Mouse (Mus musculus) thymus, adult 2 months (tissue): ENCODE measurements around the gene Rnps1. TPM values are rescaled to one million over a fixed set of nuclear protein-coding genes. Genes with fewer than 3 reads are reported as not detected.
A peak's percentile ranks its signal among the peaks of the same experiment; 100 is the strongest.

Experiments used
- DNase-seq: peaks from one replicate; pipeline ENCODE4 v3.0.0; 2021
- H3K27ac ChIP-seq: fragments of 200-500 bp; 2 replicates; pipeline ENCODE4 v1.5.1; 2012; ENCODE audit warnings: low read length, control low read depth; ENCODE audit not compliant: control insufficient read depth, insufficient read depth
- H3K27me3 ChIP-seq: fragments of 200-500 bp; 2 replicates; pipeline ENCODE4 v1.6.1; 2012; ENCODE audit warnings: mild to moderate bottlenecking, low read length, moderate library complexity, mixed read lengths; ENCODE audit not compliant: control insufficient read depth, insufficient read depth
- H3K36me3 ChIP-seq: fragments of 200-500 bp; 2 replicates; pipeline ENCODE4 v1.6.1; 2012; ENCODE audit warnings: mild to moderate bottlenecking, low read length, moderate library complexity; ENCODE audit not compliant: control insufficient read depth, insufficient read depth
- H3K4me1 ChIP-seq: fragments of 200-500 bp; replicated peaks from 2 replicates; pipeline ENCODE4 v1.6.1; 2012; ENCODE audit warnings: low read length; ENCODE audit not compliant: control insufficient read depth, insufficient read depth
- H3K4me3 ChIP-seq: fragments of 200-500 bp; 2 replicates; pipeline ENCODE4 v1.5.1; 2012; ENCODE audit warnings: mild to moderate bottlenecking, low read length, control low read depth, moderate library complexity; ENCODE audit not compliant: control insufficient read depth, insufficient read depth
- CTCF ChIP-seq: fragments of 200-500 bp; IDR thresholded peaks from 2 replicates; pipeline ENCODE4 v1.5.1; 2012; ENCODE audit warnings: mild to moderate bottlenecking, control low read depth, low read length, moderate library complexity, borderline replicate concordance; ENCODE audit not compliant: control insufficient read depth, poor library complexity, insufficient read depth; ENCODE audit errors: extremely low read depth
- POLR2A ChIP-seq: fragments of 200-500 bp; IDR thresholded peaks from 2 replicates; pipeline ENCODE4 v1.6.1; 2012; ENCODE audit warnings: mild to moderate bottlenecking, low read length, control low read depth, moderate library complexity; ENCODE audit not compliant: control insufficient read depth, poor library complexity, insufficient read depth; ENCODE audit errors: extremely low read depth
- WGBS: fragments of 180-500 bp; shearing (Covaris S2); methylation state at CpG from one replicate; pipeline ENCODE4 v1.1.7; 2018; 5-methylcytosine and 5-hydroxymethylcytosine counted together
- polyA plus RNA-seq: library from polyadenylated mRNA; depleted of rRNA; stranded (reverse); fragments of >200 nt; gene quantifications from 2 replicates; pipeline ENCODE4 v1.2.3, GENCODE M21; 2012

Rnps1 gene
- polyA plus RNA-seq, 1 experiment: 241 TPM

GRCm38 (mm10) chr17:24468636-24469246, 54.4 kb downstream of the Rnps1 start:
- Histone ChIP-seq H3K36me3 (no peaks in the 10 kb centered on the region), H3K4me1 (peaks cover 18% of the 10 kb centered on the region), H3K4me3 (no peak overlapping the region), H3K27ac (no peak overlapping the region), H3K27me3 (no peaks in the 10 kb centered on the region)
- 94% methylated on average over 5 of the region's 5 CpGs for WGBS
- no peak for DNase-seq
- no peak for TF ChIP-seq POLR2A
- TF ChIP-seq CTCF: no peak

DNA sequence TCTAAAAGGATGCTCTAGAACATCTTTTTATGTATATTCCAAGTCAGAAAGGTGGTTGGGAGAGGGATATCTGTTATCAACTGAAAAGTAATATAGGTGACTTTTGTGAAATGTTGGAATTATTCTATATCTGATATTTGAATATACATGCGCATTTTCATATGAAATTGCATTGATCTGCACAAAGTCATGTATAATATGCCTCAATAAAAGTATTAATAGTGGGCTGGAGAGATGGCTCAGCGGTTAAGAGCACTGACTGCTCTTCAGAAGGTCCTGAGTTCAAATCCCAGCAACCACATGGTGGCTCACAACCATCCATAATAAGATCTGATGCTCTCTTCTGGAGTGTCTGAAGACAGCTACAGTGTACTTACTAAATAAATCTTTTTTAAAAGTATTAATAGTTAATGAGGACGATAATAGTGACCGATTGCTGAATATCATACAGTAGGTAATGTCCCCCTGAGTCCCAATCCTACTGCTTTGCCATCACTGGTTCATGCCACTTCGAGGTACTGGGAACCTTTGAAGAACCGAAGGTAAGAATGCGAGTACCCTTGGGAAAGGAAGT, 55.1 kb downstream of the Rnps1 start:
- WGBS: 19% methylated on average over 7 of the region's 7 CpGs
- peaks cover 18% of the 10 kb centered on the region for H3K4me1 ChIP-seq
- H3K27me3 ChIP-seq: no peaks in the 10 kb centered on the region
- H3K27ac ChIP-seq: peak overlapping the region; percentile 17
- no peaks in the 10 kb centered on the region for H3K36me3 ChIP-seq
- no peak for TF ChIP-seq CTCF
- no peak for TF ChIP-seq POLR2A
- H3K4me3 ChIP-seq: peak overlapping the region; percentile 56
- no peak for DNase-seq

DNA sequence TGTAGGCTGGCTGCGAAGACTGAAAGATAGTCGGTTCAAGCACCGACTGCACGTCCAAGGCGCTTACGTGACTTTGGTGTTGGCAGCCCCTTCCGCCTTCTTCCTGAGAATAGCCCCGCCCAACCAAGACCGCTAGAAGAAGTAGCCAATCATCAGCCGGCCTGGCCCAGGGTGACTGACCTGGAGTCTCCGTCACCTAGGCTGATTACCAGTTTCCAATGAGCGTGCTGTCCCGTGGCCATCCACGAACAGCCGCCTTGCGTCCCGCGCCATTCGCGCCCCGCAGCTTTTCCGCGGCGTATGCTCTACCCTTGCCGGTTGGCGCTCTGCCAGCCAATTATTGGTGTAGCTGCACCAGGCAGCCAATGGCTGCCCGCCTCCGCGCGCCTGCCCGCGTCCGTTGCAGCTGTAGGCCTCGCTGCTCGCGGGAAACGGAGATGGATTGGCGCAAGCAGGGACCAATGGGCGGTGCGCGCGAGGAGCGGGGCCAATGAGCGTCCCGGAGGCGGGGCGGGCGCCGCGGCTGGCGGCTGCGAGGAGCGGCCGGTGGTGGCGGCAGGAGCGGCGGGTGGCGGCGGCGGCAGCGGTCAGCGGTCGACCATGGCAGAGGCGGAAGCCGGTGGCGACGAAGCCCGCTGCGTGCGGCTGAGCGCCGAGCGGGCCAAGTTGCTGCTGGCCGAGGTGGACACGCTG, 55.7 kb downstream of the Rnps1 start, which contains the start of the genes E4f1 and Pgp:
Gene E4f1, minus strand, starts transcription at position 404 of the 693 bp plus-strand sequence.
Gene Pgp, plus strand, starts transcription at position 483 of the 693 bp plus-strand sequence.
- DNase-seq: peak; percentile 96
- H3K27ac ChIP-seq: peak within 1 kb of the TSS; percentile 17
- peak within 1 kb of the TSS; percentile 58 for H3K4me3 ChIP-seq
- WGBS: under 1% methylated on average over 67 of the region's 75 CpGs
- H3K36me3 ChIP-seq: peaks cover under 1% of the 10 kb centered on the region; the same call in 1 of the 2 replicates
- H3K4me1 ChIP-seq: peaks cover 18% of the 10 kb centered on the region
- peak; percentile 94 for TF ChIP-seq POLR2A
- TF ChIP-seq CTCF: peak; percentile 60; the same call in 1 of the 2 replicates
- H3K27me3 ChIP-seq: no peaks in the 10 kb centered on the region

GRCm38 (mm10) chr17:24470701-24471527, 56.5 kb downstream of the Rnps1 start:
- Histone ChIP-seq H3K4me1 (peaks cover 18% of the 10 kb centered on the region), H3K27ac (no peak overlapping the region), H3K27me3 (no peaks in the 10 kb centered on the region), H3K36me3 (peaks cover 9% of the 10 kb centered on the region), H3K4me3 (peak overlapping the region; percentile 58)
- 5% methylated on average over 68 of the region's 68 CpGs for WGBS
- peak; percentile 21 for DNase-seq
- TF ChIP-seq POLR2A: no peak
- no peak for TF ChIP-seq CTCF

GRCm38 (mm10) chr17:24472512-24472911, 58.1 kb downstream of the Rnps1 start:
- no peak for DNase-seq
- 92% methylated on average over 4 of the region's 4 CpGs for WGBS
- peaks cover 19% of the 10 kb centered on the region for H3K4me1 ChIP-seq
- no peaks in the 10 kb centered on the region for H3K27me3 ChIP-seq
- no peak overlapping the region for H3K27ac ChIP-seq
- peaks cover 22% of the 10 kb centered on the region for H3K36me3 ChIP-seq
- no peak for TF ChIP-seq POLR2A
- no peak for TF ChIP-seq CTCF
- no peak overlapping the region for H3K4me3 ChIP-seq
